Mouse (Mus musculus): ENCODE data around the gene Gjb5. TPM values are rescaled to one million over a fixed set of nuclear protein-coding genes. Genes with fewer than 3 reads are reported as not detected.

Gene Gjb5
- total and polyA plus RNA-seq, 3 experiments, result not detected

DNA sequence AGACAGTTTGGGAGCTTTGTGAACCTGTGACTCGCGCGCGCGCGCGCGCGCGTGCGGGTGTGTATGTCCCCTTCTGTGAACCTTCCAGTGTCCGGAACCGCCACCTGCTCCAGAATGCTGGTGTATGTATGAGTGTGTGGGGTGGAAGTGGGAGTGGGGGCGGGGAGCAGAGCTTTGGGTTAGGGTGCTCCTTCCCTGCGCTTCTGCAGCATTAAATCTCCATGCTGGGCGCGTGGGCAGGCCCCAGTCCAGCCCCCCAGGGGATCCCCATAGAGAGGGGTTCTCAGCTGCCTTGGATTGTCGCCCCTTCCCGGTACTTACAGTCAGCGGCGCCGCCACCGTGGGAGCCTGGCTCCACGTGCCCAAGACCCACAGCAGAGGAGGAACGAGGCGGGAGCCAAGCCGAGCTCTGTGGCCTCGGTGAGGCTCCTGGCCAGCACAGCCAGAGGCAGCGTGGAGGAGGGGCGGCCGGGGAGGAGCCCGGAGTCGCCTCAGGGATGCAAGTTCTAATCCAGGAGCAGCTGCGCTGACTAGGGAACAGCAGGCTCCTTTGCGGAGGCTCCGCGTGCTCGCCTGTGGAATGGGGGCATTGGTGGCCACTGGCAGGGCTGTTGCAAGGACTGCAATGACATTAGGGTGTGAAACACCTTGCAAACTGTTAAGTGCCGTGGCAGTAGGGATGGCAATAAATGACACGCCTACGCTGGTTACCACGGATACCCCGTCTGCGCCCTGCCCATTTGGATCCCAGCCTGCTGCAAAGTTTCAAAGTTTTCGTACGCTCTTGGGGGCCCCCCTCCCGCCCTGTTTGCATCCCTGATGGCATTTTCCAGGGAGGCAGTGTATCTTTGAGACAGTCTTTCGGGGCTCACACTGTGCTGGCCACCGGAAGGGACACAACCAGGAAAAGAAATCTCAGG lies 27.5 kb downstream of the Gjb5 start, which contains the start of gene Gjb3:
Gene Gjb3 (minus strand): TSS at position 664 of the 920 bp plus-strand sequence.
- no peak for DNase-seq (ENCODE audit: low read depth, low spot score)
- no peaks in the 10 kb centered on the region for H3K36me3 ChIP-seq (ENCODE audit: control insufficient read depth in 1 of 2, insufficient read depth in 2 of 2, low read length in 2 of 2)
- H3K4me1 ChIP-seq (ENCODE audit: control insufficient read depth in 1 of 2, insufficient read depth in 2 of 2, low read length in 2 of 2), result no peaks in the 10 kb centered on the region
- H3K4me3 ChIP-seq (ENCODE audit: control insufficient read depth in 1 of 2, insufficient read depth in 1 of 2, low read depth in 2 of 2, low read length in 2 of 2), result no peak within 1 kb of the TSS
- no peak within 1 kb of the TSS for H3K27ac ChIP-seq (ENCODE audit: control insufficient read depth, low read depth, low read length)
- TF ChIP-seq MEF2A (IDR thresholded peaks at IDR 0.05; ENCODE audit: extremely low read depth, insufficient replicate concordance, low read depth, low read length, poor library complexity, severe bottlenecking) (no peak), ZC3H11A (IDR thresholded peaks at IDR 0.05; ENCODE audit: low read depth, low read length) (no peak), GATA1 (IDR thresholded peaks at IDR 0.05; ENCODE audit: low read depth, low read length) (no peak), CHD2 (IDR thresholded peaks at IDR 0.05; ENCODE audit: low read length) (no peak), CTCF (IDR thresholded peaks at IDR 0.05 in 2 of 3, conservative IDR thresholded peaks at IDR 0.05 in 1 of 3; ENCODE audit: control insufficient read depth in 1 of 3, insufficient read depth in 1 of 3, low read depth in 2 of 3, low read length in 3 of 3, poor library complexity in 1 of 3, severe bottlenecking in 1 of 3) (no peak), NELFE (IDR thresholded peaks at IDR 0.05; ENCODE audit: low read depth, low read length) (no peak), MYC (IDR thresholded peaks at IDR 0.05; ENCODE audit: low read depth, low read length) (no peak), ZNF384 (IDR thresholded peaks at IDR 0.05; ENCODE audit: low read depth, low read length) (no peak), HCFC1 (IDR thresholded peaks at IDR 0.05; ENCODE audit: low read depth, low read length) (no peak), POLR2AphosphoS5 (IDR thresholded peaks at IDR 0.05; ENCODE audit: borderline replicate concordance, low read depth, low read length) (no peak), MAX (IDR thresholded peaks at IDR 0.05; ENCODE audit: low read length) (no peak), TBP (IDR thresholded peaks at IDR 0.05; ENCODE audit: low read depth, low read length) (no peak), MAZ (IDR thresholded peaks at IDR 0.05; ENCODE audit: low read depth, low read length) (no peak)
- H3K27me3 ChIP-seq (ENCODE audit: control insufficient read depth in 1 of 2, insufficient read depth in 2 of 2, low read length in 2 of 2), result no peaks in the 10 kb centered on the region
- no peaks in the 10 kb centered on the region for H3K79me2 ChIP-seq (ENCODE audit: control insufficient read depth, insufficient read depth, low read length, poor library complexity)
- H3K9ac ChIP-seq (ENCODE audit: control insufficient read depth, low read depth, low read length, poor library complexity, severe bottlenecking), result no peak within 1 kb of the TSS
- H3K9me3 ChIP-seq (replicated peaks; ENCODE audit: insufficient read depth, low read length), result no peaks in the 10 kb centered on the region

DNA sequence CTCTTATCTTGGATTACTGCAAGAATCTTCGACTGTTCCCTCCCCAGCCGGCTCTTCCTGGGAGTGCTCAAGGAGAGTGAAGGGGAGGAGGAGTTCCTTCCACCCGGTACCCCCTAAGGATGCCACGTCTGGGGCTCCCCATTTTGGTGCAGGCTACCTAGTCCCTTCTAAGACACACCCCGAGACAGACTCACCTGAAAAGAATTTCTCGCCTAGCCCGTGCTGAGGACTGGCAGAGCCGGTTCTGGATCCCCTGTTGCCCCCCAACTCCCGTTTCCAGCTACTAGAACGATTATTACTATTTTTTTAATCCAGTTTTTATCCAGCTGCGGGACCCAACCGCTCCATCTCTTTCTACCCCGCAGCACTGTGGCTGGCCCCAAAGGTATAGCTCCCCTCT lies 28.2 kb downstream of the Gjb5 start:
- H3K9me3 ChIP-seq (replicated peaks; ENCODE audit: insufficient read depth, low read length), result no peaks in the 10 kb centered on the region
- H3K79me2 ChIP-seq (ENCODE audit: control insufficient read depth, insufficient read depth, low read length, poor library complexity), result no peaks in the 10 kb centered on the region
- no peak overlapping the region for H3K4me3 ChIP-seq (ENCODE audit: control insufficient read depth in 1 of 2, insufficient read depth in 1 of 2, low read depth in 2 of 2, low read length in 2 of 2)
- no peaks in the 10 kb centered on the region for H3K27me3 ChIP-seq (ENCODE audit: control insufficient read depth in 1 of 2, insufficient read depth in 2 of 2, low read length in 2 of 2)
- H3K9ac ChIP-seq (ENCODE audit: control insufficient read depth, low read depth, low read length, poor library complexity, severe bottlenecking), result no peak overlapping the region
- H3K27ac ChIP-seq (ENCODE audit: control insufficient read depth, low read depth, low read length), result no peak overlapping the region
- no peak for DNase-seq (ENCODE audit: low read depth, low spot score)
- TF ChIP-seq MAZ (IDR thresholded peaks at IDR 0.05; ENCODE audit: low read depth, low read length) (no peak), CHD1 (IDR thresholded peaks at IDR 0.05; ENCODE audit: low read depth, low read length) (no peak), UBTF (IDR thresholded peaks at IDR 0.05; ENCODE audit: borderline replicate concordance, insufficient read depth, low read depth, low read length) (no peak), MYB (IDR thresholded peaks at IDR 0.05; ENCODE audit: low read depth, low read length) (no peak), POLR2AphosphoS2 (IDR thresholded peaks at IDR 0.05; ENCODE audit: low read length) (no peak), RAD21 (IDR thresholded peaks at IDR 0.05; ENCODE audit: low read depth, low read length) (no peak), NELFE (IDR thresholded peaks at IDR 0.05; ENCODE audit: low read depth, low read length) (no peak), E2F4 (IDR thresholded peaks at IDR 0.05; ENCODE audit: borderline replicate concordance, low read depth, low read length) (no peak), SMC3 (IDR thresholded peaks at IDR 0.05; ENCODE audit: low read depth, low read length) (no peak), MYC (IDR thresholded peaks at IDR 0.05; ENCODE audit: low read depth, low read length) (no peak), MXI1 (IDR thresholded peaks at IDR 0.05; ENCODE audit: low read depth, low read length) (no peak), USF1 (IDR thresholded peaks at IDR 0.05; ENCODE audit: low read depth, low read length) (no peak), TBP (IDR thresholded peaks at IDR 0.05; ENCODE audit: low read depth, low read length) (no peak), SIN3A (IDR thresholded peaks at IDR 0.05; ENCODE audit: low read length) (no peak), GABPA (IDR thresholded peaks at IDR 0.05; ENCODE audit: low read depth, low read length) (no peak), TCF12 (IDR thresholded peaks at IDR 0.05; ENCODE audit: low read depth, low read length) (no peak), KAT2A (conservative IDR thresholded peaks at IDR 0.05; ENCODE audit: low read depth, low read length) (no peak)
- H3K36me3 ChIP-seq (ENCODE audit: control insufficient read depth in 1 of 2, insufficient read depth in 2 of 2, low read length in 2 of 2), result no peaks in the 10 kb centered on the region
- H3K4me1 ChIP-seq (ENCODE audit: control insufficient read depth in 1 of 2, insufficient read depth in 2 of 2, low read length in 2 of 2), result no peaks in the 10 kb centered on the region

Data from MEL (cell line).